Mouse (Mus musculus) forebrain, embryonic 14.5 days (tissue): ENCODE data around the gene Sirt1. TPM values are rescaled to one million over a fixed set of nuclear protein-coding genes. Genes with fewer than 3 reads are reported as not detected.

Source experiments
- ATAC-seq: fragments of 200-750 bp; cut with Nextera tagmentation; 2 replicates; pipeline ENCODE4 v1.8.0; 2017; ENCODE audit warnings: mild to moderate bottlenecking, moderate library complexity
- DNase-seq: peaks from one replicate; pipeline ENCODE4 v3.0.0-alpha.2; 2015; ENCODE audit warnings: low spot score
- H3K27ac ChIP-seq: fragments of 300-500 bp; sonication (generic); 2 replicates; pipeline ENCODE4 v1.5.1; 2014; ENCODE audit warnings: low read depth, mild to moderate bottlenecking, control low read depth, low read length, moderate library complexity
- H3K27me3 ChIP-seq: fragments of 300-500 bp; sonication (generic); replicated peaks from 2 replicates; pipeline ENCODE4 v1.6.1; 2014; ENCODE audit warnings: low read length, control low read depth, mixed read lengths; ENCODE audit not compliant: control insufficient read depth, insufficient read depth
- H3K36me3 ChIP-seq: fragments of 300-500 bp; sonication (generic); 2 replicates; pipeline ENCODE4 v1.6.1; 2014; ENCODE audit warnings: low read length, control low read depth; ENCODE audit not compliant: control insufficient read depth, insufficient read depth
- H3K4me1 ChIP-seq: fragments of 300-500 bp; sonication (generic); 2 replicates; pipeline ENCODE4 v1.6.1; 2014; ENCODE audit warnings: antibody characterized with exemption, low read length, control low read depth; ENCODE audit not compliant: control insufficient read depth, insufficient read depth
- H3K4me2 ChIP-seq: fragments of 300-500 bp; sonication (generic); 2 replicates; pipeline ENCODE4 v1.6.1; 2014; ENCODE audit warnings: mild to moderate bottlenecking, control low read depth, low read length
- H3K4me3 ChIP-seq: fragments of 300-500 bp; sonication (generic); 2 replicates; pipeline ENCODE4 v1.5.1; 2014; ENCODE audit warnings: low read depth, low read length, control low read depth
- H3K9ac ChIP-seq: fragments of 300-500 bp; sonication (generic); 2 replicates; pipeline ENCODE4 v1.6.1; 2014; ENCODE audit warnings: mild to moderate bottlenecking, low read length, control low read depth, moderate library complexity
- H3K9me3 ChIP-seq: fragments of 300-500 bp; sonication (generic); replicated peaks from 2 replicates; pipeline ENCODE4 v1.6.1; 2016; ENCODE audit warnings: low read length, control low read depth, mixed read lengths; ENCODE audit not compliant: control insufficient read depth
- WGBS: fragments of 180-500 bp; shearing (Covaris S2); extraction: QIAGEN DNeasy Blood & Tissue Kit; methylation state at CpG from one replicate; pipeline ENCODE4 v1.1.7; 2014; 5-methylcytosine and 5-hydroxymethylcytosine counted together
- polyA plus RNA-seq: library from polyadenylated mRNA; unstranded; fragments of >200 nt; fragmentation: Nextera tagmentation; extraction: Ambion mirVana; gene quantifications from 2 replicates; pipeline ENCODE4 v1.2.1, GENCODE M21; 2014

Gene Sirt1
- polyA plus RNA-seq, 1 experiment from 2014 or later: 6.2 TPM

- Histone ChIP-seq H3K27ac (no peak overlapping the region), H3K36me3 (no peaks in the 10 kb centered on the region), H3K4me2 (no peak overlapping the region), H3K4me3 (no peak overlapping the region), H3K27me3 (no peaks in the 10 kb centered on the region), H3K4me1 (no peaks in the 10 kb centered on the region), H3K9me3 (no peaks in the 10 kb centered on the region), H3K9ac (no peak overlapping the region)
- DNase-seq: no peak
- 37% methylated on average over 3 of the region's 3 CpGs for WGBS
- no peak for ATAC-seq
Observed at GRCm38 (mm10) chr10:63348291-63348690, 33.2 kb downstream of the Sirt1 start.

- no peak for ATAC-seq
- Histone ChIP-seq H3K27ac (no peak overlapping the region), H3K9me3 (no peaks in the 10 kb centered on the region), H3K9ac (no peak overlapping the region), H3K27me3 (no peaks in the 10 kb centered on the region), H3K4me2 (no peak overlapping the region), H3K4me3 (no peak overlapping the region), H3K36me3 (no peaks in the 10 kb centered on the region), H3K4me1 (no peaks in the 10 kb centered on the region)
- 95% methylated on average over 3 of the region's 3 CpGs for WGBS
- no peak for DNase-seq
Observed at GRCm38 (mm10) chr10:63344751-63345150, 36.8 kb downstream of the Sirt1 start.

- ATAC-seq: no peak
- Histone ChIP-seq H3K4me3 (no peak overlapping the region), H3K9me3 (no peaks in the 10 kb centered on the region), H3K36me3 (no peaks in the 10 kb centered on the region), H3K9ac (no peak overlapping the region), H3K4me1 (peaks cover 14% of the 10 kb centered on the region), H3K27ac (no peak overlapping the region), H3K27me3 (no peaks in the 10 kb centered on the region), H3K4me2 (no peak overlapping the region)
- no peak for DNase-seq
- WGBS: 85% methylated on average over 2 of the region's 2 CpGs
Observed at GRCm38 (mm10) chr10:63341351-63341750, 40.2 kb downstream of the Sirt1 start.

- H3K27ac ChIP-seq: peak overlapping the region; percentile 90
- no peaks in the 10 kb centered on the region for H3K27me3 ChIP-seq
- peak overlapping the region; percentile 74 for H3K4me3 ChIP-seq
- H3K36me3 ChIP-seq: peaks cover 4% of the 10 kb centered on the region; the same call in 1 of the 2 replicates
- ATAC-seq (peak; percentile 94), DNase-seq (peak; percentile 91)
- H3K9ac ChIP-seq: peak overlapping the region; percentile 90
- peaks cover 16% of the 10 kb centered on the region for H3K4me1 ChIP-seq
- WGBS: 3% methylated on average over 46 of the region's 74 CpGs
- H3K4me2 ChIP-seq: peak overlapping the region; percentile 59
- no peaks in the 10 kb centered on the region for H3K9me3 ChIP-seq
Observed at GRCm38 (mm10) chr10:63338914-63339643, 42.4 kb downstream of the Sirt1 start.

- DNase-seq (peak; percentile 65), ATAC-seq (peak; percentile 84)
- Histone ChIP-seq H3K4me1 (peaks cover 16% of the 10 kb centered on the region), H3K4me3 (peak overlapping the region; percentile 74), H3K9me3 (no peaks in the 10 kb centered on the region), H3K27ac (peak overlapping the region; percentile 90), H3K27me3 (no peaks in the 10 kb centered on the region), H3K9ac (peak overlapping the region; percentile 90), H3K4me2 (peak overlapping the region; percentile 59), H3K36me3 (peaks cover 12% of the 10 kb centered on the region)
- WGBS: under 1% methylated on average over 71 of the region's 113 CpGs
Observed at GRCm38 (mm10) chr10:63337951-63338836, 43.3 kb downstream of the Sirt1 start.

- Histone ChIP-seq H3K36me3 (peaks cover 17% of the 10 kb centered on the region), H3K4me3 (peak overlapping the region; percentile 74), H3K4me2 (peak overlapping the region; percentile 59), H3K27ac (no peak overlapping the region), H3K9ac (peak overlapping the region; percentile 17; the same call in 1 of the 2 replicates), H3K9me3 (no peaks in the 10 kb centered on the region), H3K4me1 (peaks cover 16% of the 10 kb centered on the region), H3K27me3 (no peaks in the 10 kb centered on the region)
- 22% methylated on average over 5 of the region's 5 CpGs for WGBS
- ATAC-seq (no peak), DNase-seq (no peak)
Observed at GRCm38 (mm10) chr10:63337326-63337725, 44.2 kb downstream of the Sirt1 start.

- DNase-seq: no peak
- 64% methylated on average over 13 of the region's 13 CpGs for WGBS
- Histone ChIP-seq H3K27ac (no peak overlapping the region), H3K9ac (peak overlapping the region; percentile 17; the same call in 1 of the 2 replicates), H3K27me3 (no peaks in the 10 kb centered on the region), H3K4me3 (peak overlapping the region; percentile 74), H3K4me1 (peaks cover 16% of the 10 kb centered on the region), H3K9me3 (no peaks in the 10 kb centered on the region), H3K4me2 (peak overlapping the region; percentile 59), H3K36me3 (peaks cover 18% of the 10 kb centered on the region)
- no peak for ATAC-seq
Observed at GRCm38 (mm10) chr10:63336901-63337300, 44.6 kb downstream of the Sirt1 start.

GRCm38 (mm10) chr10:63327091-63327490 lies 54.4 kb downstream of the Sirt1 start:
- peaks cover 65% of the 10 kb centered on the region for H3K36me3 ChIP-seq
- DNase-seq (no peak), ATAC-seq (no peak)
- H3K9me3 ChIP-seq: no peaks in the 10 kb centered on the region
- H3K4me3 ChIP-seq: no peak overlapping the region
- no peaks in the 10 kb centered on the region for H3K4me1 ChIP-seq
- H3K9ac ChIP-seq: no peak overlapping the region
- no peak overlapping the region for H3K27ac ChIP-seq
- no peak overlapping the region for H3K4me2 ChIP-seq
- no peaks in the 10 kb centered on the region for H3K27me3 ChIP-seq
- WGBS: 100% methylated on average over 1 of the region's 1 CpGs
